Mouse (Mus musculus) lung, postnatal 0 days (tissue): ENCODE data around the gene Jmjd1c.

Source experiments
- CTCF ChIP-seq: IDR thresholded peaks from 2 replicates; pipeline ENCODE4 v1.5.1; 2016; ENCODE audit warnings: antibody characterized with exemption, mild to moderate bottlenecking
- EP300 ChIP-seq: IDR thresholded peaks from 2 replicates; pipeline ENCODE4 v1.6.1; 2016; ENCODE audit warnings: antibody characterized with exemption, mild to moderate bottlenecking, control low read depth

DNA sequence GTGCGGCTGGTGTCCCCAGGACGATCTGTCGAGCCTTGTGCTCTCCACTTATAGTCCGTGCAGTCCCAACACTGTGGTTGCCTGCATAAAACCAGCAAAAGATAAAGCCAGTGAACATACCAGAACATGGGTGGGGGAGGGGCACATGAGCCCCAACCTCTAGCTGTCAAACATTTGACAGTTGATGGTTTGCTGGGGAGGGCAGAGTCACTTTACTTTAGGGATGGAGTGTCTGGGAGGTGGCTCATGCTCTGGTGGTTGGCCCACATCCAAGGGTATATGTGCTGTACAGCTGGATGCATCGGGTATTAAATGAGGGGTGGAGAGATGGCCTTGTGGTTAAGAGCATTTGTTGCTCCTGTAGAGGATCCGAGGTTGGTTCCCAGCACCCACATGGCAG, 205.1 kb downstream of the Jmjd1c start:
- TF ChIP-seq CTCF: no peak
- no peak for TF ChIP-seq EP300
